Mouse (Mus musculus) kidney, postnatal 14 days (tissue): ENCODE measurements around the gene Fzd2.
"Not testable (repeated sequence)": the region's sequence is repeated elsewhere in the genome, so short reads cannot be mapped to it uniquely, and the experiment has no call there.

Experiments used
- DNase-seq: peaks from one replicate; pipeline ENCODE4 v3.0.0; 2022; ENCODE audit warnings: mixed read lengths

Fzd2 gene

GRCm38 (mm10) chr11:102604010-102604584 is at the start of gene Fzd2:
Fzd2 (plus strand) TSS chr11:102604396.
- peak; percentile 92 for DNase-seq

GRCm38 (mm10) chr11:102555400-102556030 is 48.7 kb upstream of the Fzd2 start:
- DNase-seq: no peak

DNA sequence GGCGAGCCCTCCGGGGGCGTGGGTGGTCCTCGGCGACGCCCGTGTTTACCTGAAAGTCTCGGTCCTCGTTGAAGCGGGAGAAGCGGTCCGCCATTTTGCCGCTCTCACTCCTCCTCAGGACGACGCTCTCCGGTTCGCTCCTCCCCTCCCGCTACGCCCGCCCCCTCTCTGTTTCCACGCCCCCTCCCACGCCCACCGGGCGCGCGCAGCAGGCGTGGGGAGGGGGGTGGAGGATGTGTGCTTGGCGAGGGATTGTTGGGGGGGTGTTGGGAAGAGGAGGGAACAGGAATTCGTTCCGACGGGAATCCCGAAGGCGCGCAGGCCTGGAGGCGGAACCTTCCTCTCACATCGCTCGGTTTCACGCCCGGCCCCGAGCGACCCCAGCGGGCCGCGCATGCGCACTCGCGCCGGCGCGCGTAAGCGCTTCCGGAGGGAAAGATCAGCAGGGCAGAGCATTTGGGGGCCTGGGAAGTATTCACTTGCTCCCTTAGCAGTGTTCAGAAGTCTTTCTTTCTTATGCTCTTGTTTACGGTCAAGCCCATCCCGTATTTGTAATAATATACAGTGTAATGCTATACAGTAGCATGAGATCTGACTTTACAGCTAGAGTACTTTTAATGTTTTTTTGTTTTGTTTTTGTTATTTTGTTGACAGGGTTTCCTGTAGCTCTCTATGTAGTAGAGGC is 48.0 kb upstream of the Fzd2 start, which contains the start of gene Gpatch8:
Gene Gpatch8 (minus strand): TSS at position 362 of the 685 bp plus-strand sequence.
- peak; percentile 97 for DNase-seq

DNA sequence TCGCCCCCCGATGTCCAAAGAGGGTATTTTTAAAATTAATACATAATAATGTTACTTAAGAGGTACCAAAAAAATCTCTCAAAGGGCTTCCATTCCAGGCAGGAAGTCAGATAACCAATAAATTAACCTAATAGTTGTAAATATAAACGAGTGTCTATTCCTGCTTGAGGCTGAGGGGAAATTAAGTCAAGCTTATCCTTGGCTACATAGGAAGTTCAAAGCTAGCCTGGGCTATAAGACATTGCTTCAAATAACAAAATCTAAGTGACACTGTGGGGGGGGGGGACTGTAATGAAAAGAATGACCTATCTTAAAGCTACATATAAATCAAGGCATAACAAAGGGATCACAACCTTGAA is 47.5 kb upstream of the Fzd2 start:
- no peak for DNase-seq

- DNase-seq: peak; percentile 43
Observed at GRCm38 (mm10) chr11:102557386-102557785, 46.8 kb upstream of the Fzd2 start.

DNA sequence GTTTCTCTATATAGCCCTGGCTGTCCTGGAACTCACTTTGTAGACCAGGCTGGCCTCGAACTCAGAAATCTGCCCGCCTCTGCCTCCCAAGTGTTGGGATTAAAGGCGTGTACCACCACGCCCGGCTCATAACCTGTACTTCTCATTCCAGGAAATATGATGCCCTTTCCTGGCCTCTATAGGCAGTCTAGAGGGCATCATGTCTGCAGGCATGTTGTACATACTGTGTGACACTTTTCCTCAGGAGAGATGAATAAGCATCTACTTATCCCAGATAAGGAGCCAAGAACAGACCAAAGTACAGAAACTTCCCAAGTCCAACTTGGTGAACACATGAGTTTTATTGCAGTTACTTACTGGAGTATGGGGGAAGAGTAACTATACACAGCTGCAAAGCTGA is 45.5 kb upstream of the Fzd2 start:
- DNase-seq: no peak

DNA sequence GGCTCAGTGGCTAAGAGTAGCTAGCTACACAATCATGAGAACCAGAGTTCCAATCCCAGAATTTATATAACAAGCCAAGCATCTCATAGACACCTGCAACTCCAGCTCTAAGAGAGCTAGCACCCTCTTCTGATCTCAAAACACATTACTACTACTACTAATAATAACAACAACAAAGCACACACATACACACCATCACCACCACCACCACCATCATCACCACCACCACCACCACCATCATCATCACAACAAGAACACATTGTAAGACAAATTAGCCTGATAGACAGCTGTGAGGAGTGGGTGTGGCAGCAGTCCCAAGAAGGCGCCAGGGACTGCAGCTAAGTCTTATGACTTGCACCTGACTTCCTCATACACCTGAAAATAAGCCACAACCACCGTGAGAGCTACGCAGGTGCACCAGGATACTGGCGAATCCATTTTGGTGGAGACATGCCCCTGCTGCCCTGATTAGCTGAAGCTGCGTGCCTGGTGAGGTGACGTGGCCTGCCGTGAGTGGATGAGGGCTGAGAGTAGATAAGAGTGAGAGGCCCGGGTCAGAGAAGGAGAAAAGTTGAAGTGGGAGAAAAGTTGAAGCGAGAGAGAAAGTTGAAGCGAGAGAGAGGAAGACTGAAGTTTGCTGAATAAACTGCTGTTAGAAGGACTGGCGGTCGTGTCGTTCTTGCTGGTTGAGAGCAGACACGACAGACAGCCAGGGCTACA is 39.1 kb upstream of the Fzd2 start:
- DNase-seq: not testable (repeated sequence)

GRCm38 (mm10) chr11:102565741-102566140 is 38.5 kb upstream of the Fzd2 start:
- DNase-seq: no peak

- no peak for DNase-seq
Observed at GRCm38 (mm10) chr11:102566290-102566689, 37.9 kb upstream of the Fzd2 start.

GRCm38 (mm10) chr11:102567157-102567556 is 37.0 kb upstream of the Fzd2 start:
- DNase-seq: no peak

- no peak for DNase-seq
Observed at GRCm38 (mm10) chr11:102567723-102568122, 36.5 kb upstream of the Fzd2 start.

- DNase-seq: no peak
Observed at GRCm38 (mm10) chr11:102568191-102568590, 36.0 kb upstream of the Fzd2 start.

DNA sequence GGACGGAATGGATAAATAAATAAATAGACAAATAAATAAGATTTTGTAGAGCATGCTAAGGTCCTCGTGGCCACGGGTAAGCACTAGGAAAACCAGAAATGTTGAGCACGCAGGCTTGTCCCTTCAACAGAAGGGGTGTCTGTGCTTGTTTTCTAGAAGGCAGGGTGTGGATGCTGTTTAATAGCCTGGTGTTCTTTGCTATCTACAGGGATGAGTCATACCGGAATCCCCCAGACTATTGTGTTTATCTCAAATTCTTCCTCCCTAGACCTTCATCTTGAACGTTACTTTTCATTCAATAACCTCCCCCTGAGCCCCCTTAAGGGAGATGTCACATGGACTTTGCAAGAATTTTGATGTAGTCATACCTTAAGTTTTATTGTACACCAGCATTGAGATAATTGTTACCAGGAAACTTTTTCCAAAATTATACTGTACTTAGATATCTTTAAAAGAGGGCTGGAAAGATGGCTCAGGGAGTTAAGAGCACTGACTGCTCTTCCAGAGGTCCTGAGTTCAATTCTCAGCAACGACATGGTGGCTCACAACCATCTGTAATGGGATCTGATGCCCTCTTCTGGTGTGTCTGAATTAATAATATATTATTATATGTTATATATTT is 35.3 kb upstream of the Fzd2 start:
- DNase-seq: no peak

- peak; percentile 88 for DNase-seq
Observed at GRCm38 (mm10) chr11:102572866-102573663, 31.1 kb upstream of the Fzd2 start.

GRCm38 (mm10) chr11:102575034-102575433 is 29.2 kb upstream of the Fzd2 start:
- no peak for DNase-seq

- no peak for DNase-seq
Observed at GRCm38 (mm10) chr11:102576050-102576754, 28.0 kb upstream of the Fzd2 start.

DNA sequence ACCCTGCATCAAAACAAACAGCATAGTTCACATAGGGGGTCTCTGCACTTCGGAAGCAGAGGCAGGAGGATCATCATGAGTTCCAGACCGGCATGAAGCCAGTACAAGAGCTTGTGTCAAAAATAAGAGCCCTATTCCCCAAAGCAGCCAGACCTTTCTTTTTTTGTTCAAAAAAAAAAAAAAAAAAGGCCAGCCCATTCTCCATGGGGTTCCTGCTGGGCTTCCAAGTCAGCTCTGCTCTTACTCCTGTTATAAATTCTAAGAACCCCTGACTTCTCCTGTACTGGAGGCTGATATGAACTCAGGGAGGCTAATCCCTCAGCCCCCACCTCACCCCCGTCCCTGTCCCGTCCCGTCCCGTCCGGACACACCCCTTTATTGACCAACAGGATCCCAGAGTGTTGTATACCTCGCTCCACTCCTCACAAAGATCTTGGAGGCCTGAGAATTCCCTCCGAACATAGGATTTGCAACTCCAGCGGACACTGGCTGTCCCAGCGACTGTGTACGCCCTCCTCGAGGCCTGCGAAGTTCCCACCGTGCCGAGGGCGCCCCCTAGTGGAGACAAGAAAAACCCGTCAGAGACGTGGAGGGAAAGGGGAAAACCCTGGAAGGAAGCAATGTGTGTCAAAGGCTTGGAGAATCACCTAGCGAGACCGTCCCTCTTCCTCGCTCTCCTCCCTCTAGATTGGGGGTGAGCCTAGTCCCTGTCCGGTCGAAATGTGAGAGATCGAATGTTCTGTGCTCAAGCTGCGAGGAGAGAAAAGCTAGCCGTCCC is 25.7 kb upstream of the Fzd2 start:
- peak; percentile 87 for DNase-seq

DNA sequence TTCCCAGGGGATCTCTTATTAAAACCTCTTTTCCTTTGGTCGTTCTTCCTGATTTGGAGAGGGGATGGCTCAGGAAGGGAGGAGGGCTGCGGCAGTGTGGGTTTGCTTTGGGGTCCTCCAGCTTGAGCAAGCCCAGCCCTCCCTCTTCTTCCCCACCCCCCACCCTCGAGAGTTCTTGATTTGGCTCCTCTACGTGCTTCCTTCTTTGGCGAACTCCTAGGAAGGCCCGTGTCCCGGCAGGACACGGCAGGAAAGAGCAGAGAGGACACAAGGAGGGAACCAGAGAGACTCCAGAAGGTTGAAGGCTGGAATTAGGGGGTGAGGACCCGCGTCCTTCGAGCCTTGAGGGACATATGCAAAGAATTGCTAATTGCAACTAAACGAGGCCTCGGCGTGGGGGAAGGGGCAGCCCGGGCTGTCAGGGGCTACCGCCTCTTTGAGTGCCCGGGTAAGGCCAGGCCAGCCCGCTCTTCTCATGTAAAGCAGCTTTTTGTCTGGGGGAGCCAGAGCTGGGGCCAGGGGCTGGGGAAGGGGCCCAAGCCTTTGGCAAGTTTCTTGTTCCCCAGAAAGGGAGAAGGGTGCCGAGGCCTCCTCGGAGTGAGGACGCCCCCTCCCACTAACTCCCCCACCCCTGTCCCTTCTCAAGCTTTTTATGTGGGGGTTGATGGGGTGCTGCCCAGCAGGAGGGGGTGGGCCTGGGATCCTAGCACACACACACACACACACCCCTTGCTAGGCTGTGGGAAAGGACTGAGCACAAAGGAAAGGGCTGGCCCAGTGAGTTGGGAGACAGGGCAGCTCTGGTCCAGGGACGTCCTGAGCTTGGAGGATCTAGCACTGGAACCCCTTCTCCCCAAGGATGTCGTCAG is 24.8 kb upstream of the Fzd2 start, which contains the start of gene Gm11627:
Gene Gm11627 (minus strand): TSS at position 297 of the 869 bp plus-strand sequence.
- DNase-seq: peak; percentile 26

DNA sequence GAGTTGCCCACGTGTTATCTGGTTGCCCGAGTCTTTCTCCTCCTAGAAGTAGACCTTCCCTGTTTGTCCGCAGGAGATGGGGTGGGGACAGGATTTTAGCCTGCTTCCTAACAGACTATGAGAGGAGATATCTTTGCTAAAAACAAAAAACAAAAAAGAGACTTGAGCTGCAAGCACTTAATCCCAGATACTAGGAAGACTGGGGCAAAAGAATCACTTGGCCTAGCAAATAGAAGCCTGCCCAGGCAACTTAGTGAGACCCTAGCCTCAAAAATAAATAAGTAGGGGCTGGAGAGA is 24.2 kb upstream of the Fzd2 start:
- DNase-seq: no peak
